Mouse (Mus musculus): Measurements from ENCODE around the gene Ttc16. TPM values are rescaled to one million over a fixed set of nuclear protein-coding genes. Genes with fewer than 3 reads are reported as not detected.
A peak's percentile ranks its signal among the peaks of the same experiment; 100 is the strongest.

The Ttc16 gene
- polyA plus RNA-seq, 1 experiment from 2014 or later = 0.22 TPM

GRCm38 (mm10) chr2:32818208-32818607, 42.8 kb upstream of the Ttc16 start:
- no peaks in the 10 kb centered on the region for H3K27me3 ChIP-seq (ENCODE audit: control insufficient read depth, insufficient read depth, low read length)
- H3K9ac ChIP-seq (ENCODE audit: low read length) = no peak overlapping the region
- no peak overlapping the region for H3K27ac ChIP-seq (replicated peaks in 1 of 2; ENCODE audit: control insufficient read depth in 1 of 2, insufficient read depth in 1 of 2, low read depth in 2 of 2, low read length in 2 of 2)
- peaks cover under 1 to 6% of the 10 kb centered on the region in 2 experiments; a peak in 2 of 4 replicates for H3K4me1 ChIP-seq (ENCODE audit: control insufficient read depth in 2 of 2, insufficient read depth in 2 of 2, low read length in 2 of 2)
- no peak overlapping the region for H3K4me2 ChIP-seq (ENCODE audit: low read length)
- WGBS = 95% methylated on average over 5 of the region's 5 CpGs
- no peaks in the 10 kb centered on the region for H3K9me3 ChIP-seq (ENCODE audit: control insufficient read depth, low read length)
- no peak for ATAC-seq (ENCODE audit: insufficient number of reproducible peaks, insufficient read depth, low FRiP score, low read depth)
- H3K36me3 ChIP-seq (ENCODE audit: control insufficient read depth, insufficient read depth, low read length) = peaks cover 55% of the 10 kb centered on the region
- no peak overlapping the region for H3K4me3 ChIP-seq (ENCODE audit: control insufficient read depth in 1 of 2, insufficient read depth in 1 of 2, low read depth in 1 of 2, low read length in 2 of 2)

- Histone ChIP-seq H3K27ac (replicated peaks in 1 of 2; ENCODE audit: control insufficient read depth in 1 of 2, insufficient read depth in 1 of 2, low read depth in 2 of 2, low read length in 2 of 2) (no peak overlapping the region), H3K36me3 (ENCODE audit: control insufficient read depth, insufficient read depth, low read length) (peaks cover 59% of the 10 kb centered on the region), H3K4me2 (ENCODE audit: low read length) (no peak overlapping the region), H3K4me1 (ENCODE audit: control insufficient read depth in 2 of 2, insufficient read depth in 2 of 2, low read length in 2 of 2) (peaks cover 0 to 3% of the 10 kb centered on the region in 2 experiments; a peak in 1 of 4 replicates), H3K9ac (ENCODE audit: low read length) (no peak overlapping the region), H3K9me3 (ENCODE audit: control insufficient read depth, low read length) (no peaks in the 10 kb centered on the region), H3K4me3 (ENCODE audit: control insufficient read depth in 1 of 2, insufficient read depth in 1 of 2, low read depth in 1 of 2, low read length in 2 of 2) (no peak overlapping the region), H3K27me3 (ENCODE audit: control insufficient read depth, insufficient read depth, low read length) (no peaks in the 10 kb centered on the region)
- ATAC-seq (ENCODE audit: insufficient number of reproducible peaks, insufficient read depth, low FRiP score, low read depth) = no peak
- 75% methylated on average over 7 of the region's 7 CpGs for WGBS
Observed at GRCm38 (mm10) chr2:32817589-32817988, 42.2 kb upstream of the Ttc16 start.

GRCm38 (mm10) chr2:32816946-32817581, 41.6 kb upstream of the Ttc16 start:
- Histone ChIP-seq H3K9me3 (ENCODE audit: control insufficient read depth, low read length) (no peaks in the 10 kb centered on the region), H3K27me3 (ENCODE audit: control insufficient read depth, insufficient read depth, low read length) (no peaks in the 10 kb centered on the region), H3K36me3 (ENCODE audit: control insufficient read depth, insufficient read depth, low read length) (peaks cover 61% of the 10 kb centered on the region), H3K4me1 (ENCODE audit: control insufficient read depth in 2 of 2, insufficient read depth in 2 of 2, low read length in 2 of 2) (peaks cover 0 to 3% of the 10 kb centered on the region in 2 experiments; a peak in 1 of 4 replicates), H3K9ac (ENCODE audit: low read length) (no peak overlapping the region), H3K4me2 (ENCODE audit: low read length) (no peak overlapping the region), H3K27ac (replicated peaks in 1 of 2; ENCODE audit: control insufficient read depth in 1 of 2, insufficient read depth in 1 of 2, low read depth in 2 of 2, low read length in 2 of 2) (no peak overlapping the region), H3K4me3 (ENCODE audit: control insufficient read depth in 1 of 2, insufficient read depth in 1 of 2, low read depth in 1 of 2, low read length in 2 of 2) (no peak overlapping the region)
- no peak for ATAC-seq (ENCODE audit: insufficient number of reproducible peaks, insufficient read depth, low FRiP score, low read depth)
- 62% methylated on average over 17 of the region's 17 CpGs for WGBS

- no peak overlapping the region for H3K27ac ChIP-seq (replicated peaks in 1 of 2; ENCODE audit: control insufficient read depth in 1 of 2, insufficient read depth in 1 of 2, low read depth in 2 of 2, low read length in 2 of 2)
- no peaks in the 10 kb centered on the region for H3K27me3 ChIP-seq (ENCODE audit: control insufficient read depth, insufficient read depth, low read length)
- H3K4me3 ChIP-seq (ENCODE audit: control insufficient read depth in 1 of 2, insufficient read depth in 1 of 2, low read depth in 1 of 2, low read length in 2 of 2) = no peak overlapping the region
- peaks cover 0 to 3% of the 10 kb centered on the region in 2 experiments; a peak in 1 of 4 replicates for H3K4me1 ChIP-seq (ENCODE audit: control insufficient read depth in 2 of 2, insufficient read depth in 2 of 2, low read length in 2 of 2)
- H3K9me3 ChIP-seq (ENCODE audit: control insufficient read depth, low read length) = no peaks in the 10 kb centered on the region
- WGBS = 93% methylated on average over 2 of the region's 2 CpGs
- peaks cover 62% of the 10 kb centered on the region for H3K36me3 ChIP-seq (ENCODE audit: control insufficient read depth, insufficient read depth, low read length)
- no peak for ATAC-seq (ENCODE audit: insufficient number of reproducible peaks, insufficient read depth, low FRiP score, low read depth)
- no peak overlapping the region for H3K9ac ChIP-seq (ENCODE audit: low read length)
- H3K4me2 ChIP-seq (ENCODE audit: low read length) = no peak overlapping the region
Observed at GRCm38 (mm10) chr2:32816497-32816896, 41.1 kb upstream of the Ttc16 start.

GRCm38 (mm10) chr2:32811959-32812358, 36.5 kb upstream of the Ttc16 start:
- H3K27ac ChIP-seq (replicated peaks in 1 of 2; ENCODE audit: control insufficient read depth in 1 of 2, insufficient read depth in 1 of 2, low read depth in 2 of 2, low read length in 2 of 2) = no peak overlapping the region
- no peak overlapping the region for H3K4me2 ChIP-seq (ENCODE audit: low read length)
- ATAC-seq (ENCODE audit: insufficient number of reproducible peaks, insufficient read depth, low FRiP score, low read depth) = no peak
- H3K36me3 ChIP-seq (ENCODE audit: control insufficient read depth, insufficient read depth, low read length) = peaks cover 72% of the 10 kb centered on the region
- no peaks in the 10 kb centered on the region for H3K9me3 ChIP-seq (ENCODE audit: control insufficient read depth, low read length)
- WGBS = 92% methylated on average over 8 of the region's 8 CpGs
- H3K4me3 ChIP-seq (ENCODE audit: control insufficient read depth in 1 of 2, insufficient read depth in 1 of 2, low read depth in 1 of 2, low read length in 2 of 2) = no peak overlapping the region
- H3K4me1 ChIP-seq (ENCODE audit: control insufficient read depth in 2 of 2, insufficient read depth in 2 of 2, low read length in 2 of 2) = peaks cover 0 to under 1% of the 10 kb centered on the region in 2 experiments; a peak in 1 of 4 replicates
- no peaks in the 10 kb centered on the region for H3K27me3 ChIP-seq (ENCODE audit: control insufficient read depth, insufficient read depth, low read length)
- H3K9ac ChIP-seq (ENCODE audit: low read length) = no peak overlapping the region

- ATAC-seq (ENCODE audit: insufficient number of reproducible peaks, insufficient read depth, low FRiP score, low read depth) = no peak
- no peak overlapping the region for H3K4me3 ChIP-seq (ENCODE audit: control insufficient read depth in 1 of 2, insufficient read depth in 1 of 2, low read depth in 1 of 2, low read length in 2 of 2)
- no peaks in the 10 kb centered on the region for H3K4me1 ChIP-seq (ENCODE audit: control insufficient read depth in 2 of 2, insufficient read depth in 2 of 2, low read length in 2 of 2)
- peaks cover 81% of the 10 kb centered on the region for H3K36me3 ChIP-seq (ENCODE audit: control insufficient read depth, insufficient read depth, low read length)
- H3K27me3 ChIP-seq (ENCODE audit: control insufficient read depth, insufficient read depth, low read length) = no peaks in the 10 kb centered on the region
- no peak overlapping the region for H3K9ac ChIP-seq (ENCODE audit: low read length)
- H3K4me2 ChIP-seq (ENCODE audit: low read length) = no peak overlapping the region
- H3K27ac ChIP-seq (replicated peaks in 1 of 2; ENCODE audit: control insufficient read depth in 1 of 2, insufficient read depth in 1 of 2, low read depth in 2 of 2, low read length in 2 of 2) = no peak overlapping the region
- no peaks in the 10 kb centered on the region for H3K9me3 ChIP-seq (ENCODE audit: control insufficient read depth, low read length)
- 87% methylated on average over 14 of the region's 14 CpGs for WGBS
Observed at GRCm38 (mm10) chr2:32808816-32809566, 33.6 kb upstream of the Ttc16 start.

- no peak overlapping the region for H3K4me2 ChIP-seq (ENCODE audit: low read length)
- H3K4me3 ChIP-seq (ENCODE audit: control insufficient read depth in 1 of 2, insufficient read depth in 1 of 2, low read depth in 1 of 2, low read length in 2 of 2) = no peak overlapping the region
- no peaks in the 10 kb centered on the region for H3K9me3 ChIP-seq (ENCODE audit: control insufficient read depth, low read length)
- 24% methylated on average over 10 of the region's 10 CpGs for WGBS
- peak overlapping the region; percentile 72 to 75 for H3K27ac ChIP-seq (replicated peaks in 1 of 2; ENCODE audit: control insufficient read depth in 1 of 2, insufficient read depth in 1 of 2, low read depth in 2 of 2, low read length in 2 of 2)
- no peak overlapping the region for H3K9ac ChIP-seq (ENCODE audit: low read length)
- no peaks in the 10 kb centered on the region for H3K27me3 ChIP-seq (ENCODE audit: control insufficient read depth, insufficient read depth, low read length)
- H3K36me3 ChIP-seq (ENCODE audit: control insufficient read depth, insufficient read depth, low read length) = peaks cover 85% of the 10 kb centered on the region
- ATAC-seq (ENCODE audit: insufficient number of reproducible peaks, insufficient read depth, low FRiP score, low read depth) = peak; percentile 40; the same call in 1 of the 2 replicates
- peaks cover 10 to 18% of the 10 kb centered on the region in 2 experiments for H3K4me1 ChIP-seq (ENCODE audit: control insufficient read depth in 2 of 2, insufficient read depth in 2 of 2, low read length in 2 of 2)
Observed at GRCm38 (mm10) chr2:32798251-32798962, 23.0 kb upstream of the Ttc16 start.

All from heart, embryonic 14.5 days (tissue).